8 mouse cellular contexts compared by ENCODE assay signal in the genomic region with DNA sequence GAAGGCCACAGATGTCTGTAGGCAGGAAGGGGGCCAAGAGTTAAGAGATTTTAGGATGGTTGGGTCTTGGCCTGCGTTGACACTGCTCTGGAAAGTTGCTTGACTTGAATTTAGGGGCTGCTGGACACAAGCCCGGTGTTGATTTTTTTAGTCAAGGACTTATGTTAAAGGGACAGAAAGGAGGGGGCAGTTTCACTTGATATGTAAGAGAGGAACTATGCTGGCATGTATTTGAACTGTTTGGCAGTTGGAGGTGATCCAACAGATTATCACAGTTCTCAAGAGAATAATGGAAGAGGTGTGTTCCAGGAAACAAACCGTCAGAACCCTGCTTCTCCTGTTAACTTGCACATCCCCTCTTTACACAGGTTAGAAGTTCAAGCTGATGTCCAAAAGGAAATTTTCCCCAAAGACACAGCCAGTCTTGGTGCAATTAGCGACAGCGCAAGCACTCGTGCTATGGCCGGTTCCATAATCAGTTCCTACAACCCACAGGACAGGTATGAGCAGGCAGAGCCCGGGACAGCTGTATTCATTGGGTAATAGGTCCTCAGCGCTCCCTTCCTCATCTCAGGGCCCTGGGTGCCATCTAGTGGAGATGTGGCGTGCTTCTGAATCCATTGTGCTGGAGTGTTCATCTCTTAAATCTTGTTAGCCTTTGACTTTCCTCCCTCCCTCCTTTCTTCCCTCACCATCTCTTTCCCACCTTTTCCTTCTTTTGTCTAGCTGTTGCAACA. TPM values are rescaled to one million over a fixed set of nuclear protein-coding genes. Genes with fewer than 3 reads are reported as not detected.
A peak's percentile ranks its signal among the peaks of the same experiment; 100 is the strongest.
DNase-seq lines count a peak whose midpoint lies in the region; ATAC-seq and TF ChIP-seq lines count a peak whose summit lies in the region.

No protein-coding gene starts in this region.

- TF ChIP-seq POLR2A in MEL (IDR thresholded peaks at IDR 0.05; ENCODE audit: control insufficient read depth in 1 of 2, insufficient read depth in 1 of 2, low read depth in 1 of 2, low read length in 2 of 2, poor library complexity in 1 of 2) = no peak

- peaks cover 0 to 6% of the 10 kb centered on the region in 2 experiments; a peak in 2 of 4 replicates for H3K4me1 ChIP-seq in MEL (ENCODE audit: control insufficient read depth in 1 of 2, insufficient read depth in 2 of 2, low read length in 2 of 2)
- no peaks in the 10 kb centered on the region for H3K4me1 ChIP-seq in forebrain, embryonic 13.5 days

- TF ChIP-seq CTCF in MEL (IDR thresholded peaks at IDR 0.05 in 2 of 3, conservative IDR thresholded peaks at IDR 0.05 in 1 of 3; ENCODE audit: control insufficient read depth in 1 of 3, insufficient read depth in 1 of 3, low read depth in 2 of 3, low read length in 3 of 3, poor library complexity in 1 of 3, severe bottlenecking in 1 of 3) = peak; percentile 63 to 98 (median 86)

- no peaks in the 10 kb centered on the region for H3K9me3 ChIP-seq in MEL (replicated peaks; ENCODE audit: insufficient read depth, low read length)
- no peaks in the 10 kb centered on the region for H3K9me3 ChIP-seq in forebrain, embryonic 13.5 days (replicated peaks)

- peak; percentile 94 for TF ChIP-seq RAD21 in MEL (IDR thresholded peaks at IDR 0.05; ENCODE audit: low read depth, low read length)

- peak; percentile 73 for ATAC-seq in forebrain, embryonic 13.5 days

- H3K4me3 ChIP-seq in MEL (ENCODE audit: control insufficient read depth in 1 of 2, insufficient read depth in 1 of 2, low read depth in 2 of 2, low read length in 2 of 2) = no peak overlapping the region
- no peak overlapping the region for H3K4me3 ChIP-seq in forebrain, embryonic 13.5 days

- peak overlapping the region; percentile 24; the same call in 1 of the 2 replicates for H3K27ac ChIP-seq in MEL (ENCODE audit: control insufficient read depth, low read depth, low read length)
- no peak overlapping the region for H3K27ac ChIP-seq in forebrain, embryonic 13.5 days

- peak; percentile 28 to 35; a peak in 2 of 4 replicates for TF ChIP-seq EP300 in MEL (IDR thresholded peaks at IDR 0.05; ENCODE audit: low read depth in 1 of 2, low read length in 2 of 2)

- no peak overlapping the region for H3K9ac ChIP-seq in MEL (ENCODE audit: control insufficient read depth, low read depth, low read length, poor library complexity, severe bottlenecking)
- H3K9ac ChIP-seq in forebrain, embryonic 13.5 days = no peak overlapping the region

- 45% methylated on average over 10 of the region's 10 CpGs for WGBS in forebrain, embryonic 13.5 days

- no peaks in the 10 kb centered on the region for H3K27me3 ChIP-seq in MEL (ENCODE audit: control insufficient read depth in 1 of 2, insufficient read depth in 2 of 2, low read length in 2 of 2)
- no peaks in the 10 kb centered on the region for H3K27me3 ChIP-seq in forebrain, embryonic 13.5 days

- H3K36me3 ChIP-seq in MEL (ENCODE audit: control insufficient read depth in 1 of 2, insufficient read depth in 2 of 2, low read length in 2 of 2) = peaks cover 0 to 7% of the 10 kb centered on the region in 2 experiments; a peak in 3 of 4 replicates
- peaks cover 60% of the 10 kb centered on the region for H3K36me3 ChIP-seq in forebrain, embryonic 13.5 days (ENCODE audit: poor library complexity, severe bottlenecking)

- peak; percentile 80 for DNase-seq in MEL (ENCODE audit: low read depth, low spot score)
- DNase-seq in c-Kit-positive CD71-positive TER-119-positive erythroid progenitor cells, embryonic 14.5 days (ENCODE audit: low spot score) = peak; percentile 56
- peak; percentile 78 for DNase-seq in heart, postnatal 4 days
- DNase-seq in layer of hippocampus, adult 9-10 months (ENCODE audit: low spot score) = peak; percentile 48
- DNase-seq in lung, postnatal 14 days = peak; percentile 75
- DNase-seq in right cerebral cortex, adult 18-20 months = peak; percentile 60
- DNase-seq in urinary bladder, postnatal 25 days (ENCODE audit: low spot score) = peak; percentile 62

- no peak overlapping the region for H3K4me2 ChIP-seq in forebrain, embryonic 13.5 days

- H3K79me2 ChIP-seq in MEL (ENCODE audit: control insufficient read depth, insufficient read depth, low read length, poor library complexity) = no peaks in the 10 kb centered on the region

TF ChIP-seq in MEL, 35 proteins besides CTCF, POLR2A, EP300 and RAD21:
- TF ChIP-seq SIN3A (IDR thresholded peaks at IDR 0.05; ENCODE audit: low read length) (peak; percentile 26; the same call in 1 of the 2 replicates), MAX (IDR thresholded peaks at IDR 0.05; ENCODE audit: low read length) (0 out of 2 replicates have a peak, but pooled peaks have one; percentile 32), SMC3 (IDR thresholded peaks at IDR 0.05; ENCODE audit: low read depth, low read length) (peak; percentile 94), MYB (IDR thresholded peaks at IDR 0.05; ENCODE audit: low read depth, low read length) (peak; percentile 40; the same call in 1 of the 2 replicates), TBP (IDR thresholded peaks at IDR 0.05; ENCODE audit: low read depth, low read length) (no peak), ZC3H11A (IDR thresholded peaks at IDR 0.05; ENCODE audit: low read depth, low read length) (peak; percentile 95)

RNA-seq across cellular contexts. Expression of a gene that starts 22.8 kb away (rescaled TPM):
- total RNA-seq in MEL (2012; rRNA removed) = not detected in 2 replicates
- not detected for polyA plus RNA-seq in MEL (2012; ENCODE audit: insufficient read depth in 1 of 2, insufficient read length in 2 of 2, low read depth in 1 of 2, low replicate concordance in 2 of 2, missing spikeins in 1 of 2)
- polyA plus RNA-seq in forebrain, embryonic 13.5 days (2015; fragmentation: Nextera tagmentation; extraction: Ambion mirVana) = not detected in 2 replicates
- not detected for total RNA-seq in heart, postnatal 4 days (2021)

RNA-seq across cellular contexts. Expression of a gene that starts 24.5 kb away (rescaled TPM):
- 25.5 and 26.3 TPM in 2 replicates for total RNA-seq in MEL (2012; rRNA removed)
- polyA plus RNA-seq in MEL (2012; ENCODE audit: insufficient read depth in 1 of 2, insufficient read length in 2 of 2, low read depth in 1 of 2, low replicate concordance in 2 of 2, missing spikeins in 1 of 2) = 10 to 100 TPM in 1 of 2 experiments, not detected in 1; 30.0 TPM
- 12.9 and 15.2 TPM in 2 replicates for polyA plus RNA-seq in forebrain, embryonic 13.5 days (2015; fragmentation: Nextera tagmentation; extraction: Ambion mirVana)
- 10 to 100 TPM; 27.0 to 27.9 TPM for total RNA-seq in heart, postnatal 4 days (2021)

RNA-seq across cellular contexts. Expression of a gene that starts 39.3 kb away (rescaled TPM):
- 0.39 and 0.59 TPM in 2 replicates for total RNA-seq in MEL (2012; rRNA removed)
- polyA plus RNA-seq in MEL (2012; ENCODE audit: insufficient read depth in 1 of 2, insufficient read length in 2 of 2, low read depth in 1 of 2, low replicate concordance in 2 of 2, missing spikeins in 1 of 2) = 1 to 10 TPM in 1 of 2 experiments, not detected in 1; 1.1 TPM
- 19.6 and 20.4 TPM in 2 replicates for polyA plus RNA-seq in forebrain, embryonic 13.5 days (2015; fragmentation: Nextera tagmentation; extraction: Ambion mirVana)
- under 1 TPM; 0.25 to 0.69 TPM for total RNA-seq in heart, postnatal 4 days (2021)

RNA-seq across cellular contexts. Expression of a gene that starts 54.3 kb away (rescaled TPM):
- total RNA-seq in MEL (2012; rRNA removed) = 15.5 and 15.8 TPM in 2 replicates
- polyA plus RNA-seq in MEL (2012; ENCODE audit: insufficient read depth in 1 of 2, insufficient read length in 2 of 2, low read depth in 1 of 2, low replicate concordance in 2 of 2, missing spikeins in 1 of 2) = 100 to 1,000 TPM in 1 of 2 experiments, 10 to 100 TPM in 1; 35.9 to 123 TPM
- 0.93 and 1.1 TPM in 2 replicates for polyA plus RNA-seq in forebrain, embryonic 13.5 days (2015; fragmentation: Nextera tagmentation; extraction: Ambion mirVana)
- total RNA-seq in heart, postnatal 4 days (2021) = 100 to 1,000 TPM; 101 to 105 TPM
